Mouse (Mus musculus): ENCODE measurements around the gene Eif4b. TPM values are rescaled to one million over a fixed set of nuclear protein-coding genes. Genes with fewer than 3 reads are reported as not detected.
A peak's percentile ranks its signal among the peaks of the same experiment; 100 is the strongest.

Eif4b gene
- 100 to 1,000 TPM; 151 to 167 TPM for total RNA-seq (2021)
- long read RNA-seq, experiment 1, transcript Eif4b-201 (15 exons, 3,854 nt), result major isoform, 38 of 66 reads
- long read RNA-seq, experiment 1, partial matches to known transcripts, result 28 of 66 reads
- long read RNA-seq, experiment 1, other reads (novel, unspliced or antisense), result 0 of 66 reads
- long read RNA-seq, experiment 2, transcript Eif4b-201 (15 exons, 3,854 nt), result major isoform, 15 of 27 reads
- long read RNA-seq, experiment 2, partial matches to known transcripts, result 9 of 27 reads
- long read RNA-seq, experiment 2, other reads (novel, unspliced or antisense), result 3 of 27 reads

DNA sequence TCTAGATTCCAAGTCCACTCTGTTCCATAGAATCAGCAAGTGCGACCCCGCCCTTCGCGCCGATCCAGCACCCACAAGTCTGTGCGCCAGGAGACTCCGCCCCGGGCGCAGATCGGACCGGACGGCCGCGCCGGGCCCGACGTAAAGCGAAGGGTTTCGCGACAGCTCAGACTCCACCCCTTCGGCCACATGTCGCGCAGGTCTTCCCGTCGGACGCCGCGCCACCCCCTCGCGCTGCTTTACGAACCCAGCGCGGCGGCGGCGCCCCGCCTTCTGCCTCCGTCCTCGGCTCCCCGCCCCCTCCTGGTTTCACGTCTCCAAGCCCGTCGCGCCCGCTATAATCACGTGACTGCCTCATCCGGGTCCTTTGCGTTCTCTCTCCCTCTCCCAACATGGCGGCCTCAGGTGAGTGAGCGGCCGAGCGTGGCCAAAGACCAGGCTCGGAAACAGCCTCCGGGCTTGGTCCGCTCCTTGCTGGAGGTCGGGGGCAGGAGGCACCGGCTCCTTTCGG, at the start of gene Eif4b:
Gene Eif4b, plus strand, starts transcription at position 215 of the 511 bp plus-strand sequence.
- DNase-seq, result peak; percentile 99

- DNase-seq, result peak in 1 of 2 experiments; percentile 31
Measured at GRCm38 (mm10) chr15:102023888-102024287, 49.7 kb upstream of the Eif4b start.

- DNase-seq, result peak in 1 of 2 experiments; percentile 28
Measured at GRCm38 (mm10) chr15:102025136-102025872, 48.3 kb upstream of the Eif4b start.

DNA sequence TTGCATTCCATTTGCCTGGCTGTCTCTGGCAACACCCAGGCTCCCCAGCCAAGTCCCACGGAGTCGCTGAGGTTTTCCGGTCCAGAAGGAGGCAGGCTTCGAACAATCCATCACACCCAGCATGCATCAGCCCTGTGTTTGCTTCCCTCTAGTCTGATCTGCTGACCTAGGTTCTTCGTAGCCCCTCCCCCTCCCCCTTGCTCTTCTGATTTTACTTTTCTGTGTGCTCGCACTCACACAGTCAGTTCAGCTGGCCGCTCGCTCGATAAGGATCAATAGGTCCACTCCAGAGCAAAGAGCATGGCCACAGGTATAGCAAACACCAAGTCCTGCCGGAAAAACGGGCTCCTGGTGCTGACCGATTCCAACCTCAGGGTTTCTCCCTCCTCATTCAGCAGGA, 47.1 kb upstream of the Eif4b start:
- no peak for DNase-seq

DNA sequence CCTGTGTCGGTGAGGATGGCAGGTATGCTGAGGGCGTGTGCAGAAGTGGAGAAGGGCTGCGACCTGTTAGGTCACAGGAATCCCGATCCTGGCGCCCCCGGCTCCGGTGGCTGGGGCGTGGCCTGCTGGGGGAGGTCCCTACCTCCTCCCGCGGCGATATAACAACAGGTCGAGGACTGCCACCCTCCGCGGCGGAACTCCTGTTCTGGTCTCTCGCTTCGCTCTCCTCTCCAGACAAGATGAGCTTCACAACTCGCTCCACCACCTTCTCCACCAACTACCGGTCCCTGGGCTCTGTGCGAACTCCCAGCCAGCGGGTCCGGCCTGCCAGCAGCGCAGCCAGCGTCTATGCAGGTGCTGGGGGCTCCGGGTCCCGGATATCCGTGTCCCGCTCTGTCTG, 45.5 kb upstream of the Eif4b start, which contains the start of gene Krt18:
Gene Krt18, plus strand, starts transcription at position 141 of the 400 bp plus-strand sequence.
- DNase-seq, result no peak

- DNase-seq, result no peak
Measured at GRCm38 (mm10) chr15:102034121-102035053, 39.2 kb upstream of the Eif4b start.

- DNase-seq, result no peak
Measured at GRCm38 (mm10) chr15:102040277-102040676, 33.3 kb upstream of the Eif4b start.

DNA sequence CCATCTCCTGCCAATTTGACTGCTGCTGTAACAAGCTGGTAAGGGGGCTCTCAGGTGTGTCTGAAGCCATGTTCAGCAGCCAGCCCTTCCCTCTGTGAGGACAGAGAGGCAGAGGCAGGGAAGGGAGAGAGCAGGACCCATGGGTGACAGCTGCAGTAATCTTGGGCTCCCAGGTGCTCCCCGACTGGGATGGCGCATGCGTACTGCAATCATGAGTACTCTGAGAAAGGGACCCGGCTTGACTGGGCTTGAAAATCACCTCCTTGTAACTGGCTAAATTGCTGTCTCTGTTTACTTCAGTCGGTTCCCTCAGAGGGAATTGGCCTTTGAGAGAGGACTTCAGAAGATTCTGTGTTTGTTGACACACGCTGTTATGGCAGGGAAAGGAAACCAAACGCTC, 31.6 kb upstream of the Eif4b start:
- no peak for DNase-seq

DNA sequence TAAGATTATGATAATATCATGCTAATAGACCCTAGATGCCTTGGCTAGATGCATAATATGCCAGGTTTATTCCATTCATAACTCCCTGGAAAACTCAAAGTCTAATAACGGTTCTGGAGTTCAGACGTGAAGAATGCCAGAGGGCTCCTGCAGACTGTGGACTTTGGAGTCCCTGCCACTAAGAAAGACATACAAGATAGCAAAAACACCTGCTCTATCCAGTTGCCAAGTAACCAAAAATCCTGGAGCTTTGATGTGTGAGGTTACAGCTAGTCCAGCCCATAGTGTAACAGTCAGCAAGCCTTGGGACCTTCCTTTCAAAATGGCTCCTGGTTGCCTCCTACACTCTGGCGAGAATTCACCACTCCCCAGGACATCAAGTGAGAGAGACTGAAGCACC, 28.8 kb upstream of the Eif4b start:
- no peak for DNase-seq

- no peak for DNase-seq
Measured at GRCm38 (mm10) chr15:102045691-102046090, 27.9 kb upstream of the Eif4b start.

GRCm38 (mm10) chr15:102048006-102048405, 25.6 kb upstream of the Eif4b start:
- no peak for DNase-seq

DNA sequence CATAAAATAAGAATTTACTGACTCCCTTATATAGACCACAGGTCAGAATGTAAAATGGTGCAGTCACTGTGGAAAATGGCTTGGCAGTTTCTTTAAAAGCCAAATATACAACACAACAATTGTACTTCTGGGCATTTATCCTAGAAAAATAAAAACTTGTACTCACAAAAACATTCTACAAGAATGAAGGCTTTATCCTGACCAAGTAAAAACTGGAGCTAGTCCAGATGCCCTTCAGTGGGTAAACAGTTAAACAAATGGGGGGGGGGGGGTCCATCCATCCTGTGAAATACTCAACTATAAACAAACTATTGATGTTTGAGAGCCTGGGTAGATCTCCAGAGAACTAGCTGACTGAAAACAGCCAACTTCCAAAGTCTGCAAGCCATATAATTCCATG, 23.7 kb upstream of the Eif4b start:
- no peak for DNase-seq

DNA sequence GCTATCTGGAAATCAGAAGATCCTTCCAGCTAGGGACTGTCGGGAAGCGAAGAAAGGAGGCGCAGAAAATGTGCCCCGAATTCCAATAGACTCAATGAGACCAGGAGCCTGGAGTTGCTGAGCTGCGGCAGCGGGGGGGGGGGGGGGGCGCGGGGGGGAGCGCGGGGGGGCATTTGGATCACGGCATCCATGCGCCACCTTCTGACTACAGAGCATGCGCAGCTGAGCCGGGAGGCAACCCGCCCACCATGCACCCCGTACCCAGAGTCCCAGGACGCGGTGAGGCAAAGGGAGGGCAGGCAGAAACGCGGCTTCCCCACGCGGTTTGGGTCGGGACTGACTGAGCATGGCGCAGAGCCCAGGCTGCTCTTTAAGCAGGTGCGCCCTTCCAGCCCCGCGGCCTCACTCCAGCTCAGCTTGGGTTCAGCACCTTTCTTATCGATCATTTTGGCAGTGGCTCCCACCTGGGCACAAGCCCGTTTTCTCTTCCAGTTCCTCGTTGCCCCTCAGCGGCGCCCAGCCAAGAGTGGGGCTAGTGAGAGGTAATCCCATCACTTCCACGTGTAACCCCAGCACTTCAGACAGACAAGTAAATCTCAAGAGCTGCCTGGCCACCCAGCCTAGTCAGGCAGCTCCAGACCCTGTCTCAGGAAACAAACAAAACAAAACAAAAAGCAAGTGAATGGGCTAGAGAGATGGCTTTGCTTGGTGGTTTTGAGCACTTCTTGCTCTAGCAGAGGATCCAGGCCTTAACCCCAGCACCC, 21.5 kb upstream of the Eif4b start:
- peak; percentile 42 for DNase-seq

GRCm38 (mm10) chr15:102056495-102057174, 16.9 kb upstream of the Eif4b start:
- peak; percentile 45 to 49 for DNase-seq

- peak; percentile 93 to 96 for DNase-seq
Measured at GRCm38 (mm10) chr15:102065661-102066325, 7.8 kb upstream of the Eif4b start.

- no peak for DNase-seq
Measured at GRCm38 (mm10) chr15:102070476-102071467, 2.8 kb upstream of the Eif4b start.

GRCm38 (mm10) chr15:102072963-102073558, 512 bp upstream of the Eif4b start:
- no peak for DNase-seq

GRCm38 (mm10) chr15:102074070-102074731, 628 bp downstream of the Eif4b start:
- DNase-seq, result peak; percentile 64 to 65

Measured in heart, adult 18-20 months (tissue).